Mouse (Mus musculus) regulatory T cell (primary cell): ENCODE measurements around the gene Slc25a29.
"Not testable (repeated sequence)": the region's sequence is repeated elsewhere in the genome, so short reads cannot be mapped to it uniquely, and the experiment has no call there.

Experiments
- in situ Hi-C: fragments of 300-600 bp; cut with MboI, MseI; formaldehyde crosslinking; loops from one replicate; pipeline ENCODE4 v1.15.1; 2025; ENCODE audit warnings: high pct_unique_total_duplicates

The Slc25a29 gene

GRCm38 (mm10) chr12:108835840-108836409 lies at the start of gene Slc25a29, which contains the start of gene Slc25a47:
TSS of gene Slc25a29 (minus strand) at chr12:108835883.
TSS of gene Slc25a47 (plus strand) at chr12:108836046.
- in situ Hi-C loops = no loop called here

GRCm38 (mm10) chr12:108882776-108883175 lies 47.1 kb upstream of the Slc25a29 start:
- in situ Hi-C loops = no loop called here

- in situ Hi-C loops = no loop called here
Measured at GRCm38 (mm10) chr12:108881192-108881591, 45.5 kb upstream of the Slc25a29 start.

GRCm38 (mm10) chr12:108880606-108881005 lies 44.9 kb upstream of the Slc25a29 start:
- in situ Hi-C loops = no loop called here

- in situ Hi-C loops = no loop called here
Measured at GRCm38 (mm10) chr12:108879138-108879537, 43.5 kb upstream of the Slc25a29 start.

GRCm38 (mm10) chr12:108873122-108873521 lies 37.4 kb upstream of the Slc25a29 start:
- in situ Hi-C loops = no loop called here

- in situ Hi-C loops = no loop called here
Measured at GRCm38 (mm10) chr12:108869575-108869974, 33.9 kb upstream of the Slc25a29 start.

- in situ Hi-C loops = no loop called here
Measured at GRCm38 (mm10) chr12:108865007-108865494, 29.4 kb upstream of the Slc25a29 start.

- in situ Hi-C loops = no loop called here
Measured at GRCm38 (mm10) chr12:108858486-108858885, 22.8 kb upstream of the Slc25a29 start.

- in situ Hi-C loops = no loop called here
Measured at GRCm38 (mm10) chr12:108857589-108858184, 22.0 kb upstream of the Slc25a29 start.

GRCm38 (mm10) chr12:108857109-108857508 lies 21.4 kb upstream of the Slc25a29 start:
- in situ Hi-C loops = no loop called here

- in situ Hi-C loops = no loop called here
Measured at GRCm38 (mm10) chr12:108856186-108856585, 20.5 kb upstream of the Slc25a29 start.

- in situ Hi-C loops = no loop called here
Measured at GRCm38 (mm10) chr12:108855081-108855480, 19.4 kb upstream of the Slc25a29 start.

GRCm38 (mm10) chr12:108852822-108853221 lies 17.1 kb upstream of the Slc25a29 start:
- in situ Hi-C loops = no loop called here

GRCm38 (mm10) chr12:108850886-108851285 lies 15.2 kb upstream of the Slc25a29 start:
- in situ Hi-C loops = no loop called here

GRCm38 (mm10) chr12:108850129-108850528 lies 14.4 kb upstream of the Slc25a29 start:
- in situ Hi-C loops = no loop called here

- in situ Hi-C loops = no loop called here
Measured at GRCm38 (mm10) chr12:108849488-108850022, 13.9 kb upstream of the Slc25a29 start.

- in situ Hi-C loops = not testable (repeated sequence)
Measured at GRCm38 (mm10) chr12:108848033-108848432, 12.3 kb upstream of the Slc25a29 start.

- in situ Hi-C loops = no loop called here
Measured at GRCm38 (mm10) chr12:108842663-108843062, 7.0 kb upstream of the Slc25a29 start.

- in situ Hi-C loops = no loop called here
Measured at GRCm38 (mm10) chr12:108841181-108841580, 5.5 kb upstream of the Slc25a29 start.

GRCm38 (mm10) chr12:108836722-108837121 lies 1.0 kb upstream of the Slc25a29 start:
- in situ Hi-C loops = no loop called here

- in situ Hi-C loops = no loop called here
Measured at GRCm38 (mm10) chr12:108835208-108835839, 359 bp downstream of the Slc25a29 start.

- in situ Hi-C loops = no loop called here
Measured at GRCm38 (mm10) chr12:108834786-108835185, 897 bp downstream of the Slc25a29 start.
